Mouse (Mus musculus): ENCODE results near the gene Slc2a9. TPM values are rescaled to one million over a fixed set of nuclear protein-coding genes. Genes with fewer than 3 reads are reported as not detected.

The Slc2a9 gene
- 2.2 and 3.1 TPM in 2 replicates for polyA plus RNA-seq (2015; fragmentation: Nextera tagmentation; extraction: Ambion mirVana)

DNA sequence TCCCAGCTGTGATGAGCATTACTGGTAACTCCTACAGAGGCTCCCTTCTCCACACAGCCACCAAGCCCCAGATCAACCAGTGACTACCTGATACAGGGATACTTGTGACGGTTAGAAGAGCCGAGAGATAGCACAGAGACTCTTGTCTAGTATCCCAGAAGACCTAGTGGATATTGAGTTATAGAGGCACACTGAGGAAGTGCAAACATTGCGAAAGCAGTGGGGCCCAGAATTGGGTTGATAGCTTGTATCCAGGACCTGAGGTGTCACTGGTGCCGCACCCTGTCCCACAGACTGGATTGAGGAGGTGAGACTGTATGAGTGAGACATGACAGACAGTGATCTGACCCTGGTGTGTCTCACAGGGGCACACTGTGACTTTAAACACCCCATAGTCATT, at the start of gene Slc2a9:
TSS of gene Slc2a9 (minus strand) at position 152 of the 400 bp plus-strand sequence.

GRCm38 (mm10) chr5:38318966-38319786, 183.8 kb downstream of the Slc2a9 start, which contains the start of gene Drd5:
Drd5 (plus strand) TSS chr5:38319367.

Other genes with a start within 250 kb of the Slc2a9 start
- gene Tmem128, start 243.0 kb downstream of the Slc2a9 start, polyA plus RNA-seq (2015; fragmentation: Nextera tagmentation; extraction: Ambion mirVana), result 73.1 and 78.7 TPM in 2 replicates
- 0.04 TPM in 1 of 2 replicates, not detected in the other for gene Otop1, start 227.2 kb downstream of the Slc2a9 start, polyA plus RNA-seq (2015; fragmentation: Nextera tagmentation; extraction: Ambion mirVana)
- not detected in 2 replicates for gene Drd5, start 183.8 kb downstream of the Slc2a9 start, polyA plus RNA-seq (2015; fragmentation: Nextera tagmentation; extraction: Ambion mirVana)
- gene Wdr1, start 60.1 kb upstream of the Slc2a9 start, polyA plus RNA-seq (2015; fragmentation: Nextera tagmentation; extraction: Ambion mirVana), result 91.8 and 112 TPM in 2 replicates
- 1.7 and 2.4 TPM in 2 replicates for gene Zfp518b, start 181.7 kb upstream of the Slc2a9 start, polyA plus RNA-seq (2015; fragmentation: Nextera tagmentation; extraction: Ambion mirVana)

All from spleen, postnatal 0 days (tissue).